Mouse (Mus musculus) liver, adult 2 months (tissue): ENCODE measurements around the gene Vmn2r19.

Experiments
- CTCF ChIP-seq: fragments of 200-500 bp; IDR thresholded peaks from 2 replicates; pipeline ENCODE4 v1.5.1; 2011; ENCODE audit warnings: low read depth, low read length, control low read depth
- POLR2A ChIP-seq: fragments of 200-500 bp; IDR thresholded peaks from 2 replicates; pipeline ENCODE4 v1.6.1; 2011; ENCODE audit warnings: low read length, control low read depth; ENCODE audit not compliant: insufficient read depth; ENCODE audit errors: extremely low read depth

GRCm38 (mm10) chr6:123340093-123340492 lies 32.0 kb downstream of the Vmn2r19 start:
- no peak for TF ChIP-seq POLR2A
- peak; percentile 79 for TF ChIP-seq CTCF
